Mouse (Mus musculus) heart, embryonic 14.5 days (tissue): Measurements from ENCODE around the gene Ankrd28. TPM values are rescaled to one million over a fixed set of nuclear protein-coding genes. Genes with fewer than 3 reads are reported as not detected.

Experiments used
- ATAC-seq: fragments of 200-750 bp; cut with Nextera tagmentation; 2 replicates; pipeline ENCODE4 v1.8.0; 2017; ENCODE audit warnings: low read depth, moderate TSS enrichment; ENCODE audit not compliant: insufficient number of reproducible peaks, insufficient read depth, low FRiP score
- H3K27ac ChIP-seq, 2 experiments: fragments of 200-500 bp in 1 of 2; fragments of 300-500 bp in 1 of 2; sonication (generic) in 1 of 2; replicated peaks in 1 of 2; 2 replicates each; pipeline ENCODE4 v1.5.1; 2012 to 2014; ENCODE audit warnings: low read depth in 2 of 2, low read length in 2 of 2, control low read depth in 1 of 2, mild to moderate bottlenecking in 1 of 2, mixed read lengths in 1 of 2; ENCODE audit not compliant: control insufficient read depth in 1 of 2, insufficient read depth in 1 of 2
- H3K27me3 ChIP-seq: fragments of 300-500 bp; sonication (generic); 2 replicates; pipeline ENCODE4 v1.6.1; 2014; ENCODE audit warnings: mild to moderate bottlenecking, low read length, control low read depth; ENCODE audit not compliant: control insufficient read depth, insufficient read depth
- H3K36me3 ChIP-seq: fragments of 300-500 bp; sonication (generic); 2 replicates; pipeline ENCODE4 v1.6.1; 2014; ENCODE audit warnings: mild to moderate bottlenecking, control low read depth, low read length, mixed read lengths; ENCODE audit not compliant: control insufficient read depth, insufficient read depth
- H3K4me1 ChIP-seq, 2 experiments: fragments of 200-500 bp in 1 of 2; fragments of 300-500 bp in 1 of 2; sonication (generic) in 1 of 2; 2 replicates each; pipeline ENCODE4 v1.6.1; 2012 to 2014; ENCODE audit warnings: low read length in 2 of 2, control low read depth in 1 of 2, mixed read lengths in 1 of 2; ENCODE audit not compliant: control insufficient read depth in 2 of 2, insufficient read depth in 2 of 2
- H3K4me2 ChIP-seq: fragments of 300-500 bp; sonication (generic); 2 replicates; pipeline ENCODE4 v1.6.1; 2014; ENCODE audit warnings: mild to moderate bottlenecking, low read length
- H3K4me3 ChIP-seq, 2 experiments: fragments of 200-500 bp in 1 of 2; fragments of 300-500 bp in 1 of 2; sonication (generic) in 1 of 2; 2 replicates each; pipeline ENCODE4 v1.5.1; 2012 to 2014; ENCODE audit warnings: low read length in 2 of 2, mild to moderate bottlenecking in 2 of 2, control low read depth in 1 of 2, low read depth in 1 of 2, moderate library complexity in 1 of 2; ENCODE audit not compliant: control insufficient read depth in 1 of 2, insufficient read depth in 1 of 2
- H3K9ac ChIP-seq: fragments of 300-500 bp; sonication (generic); 2 replicates; pipeline ENCODE4 v1.6.1; 2014; ENCODE audit warnings: mild to moderate bottlenecking, low read length
- H3K9me3 ChIP-seq: fragments of 300-500 bp; sonication (generic); 2 replicates; pipeline ENCODE4 v1.6.1; 2016; ENCODE audit warnings: low read length, control low read depth; ENCODE audit not compliant: control insufficient read depth
- WGBS: fragments of 180-500 bp; shearing (Covaris S2); extraction: QIAGEN DNeasy Blood & Tissue Kit; methylation state at CpG from one replicate; pipeline ENCODE4 v1.1.7; 2014; 5-methylcytosine and 5-hydroxymethylcytosine counted together
- polyA plus RNA-seq: library from polyadenylated mRNA; unstranded; fragments of >200 nt; fragmentation: Nextera tagmentation; extraction: Ambion mirVana; gene quantifications from 2 replicates; pipeline ENCODE4 v1.2.1, GENCODE M21; 2014

Gene Ankrd28
- polyA plus RNA-seq, 1 experiment from 2014 or later = 8.0 TPM

DNA sequence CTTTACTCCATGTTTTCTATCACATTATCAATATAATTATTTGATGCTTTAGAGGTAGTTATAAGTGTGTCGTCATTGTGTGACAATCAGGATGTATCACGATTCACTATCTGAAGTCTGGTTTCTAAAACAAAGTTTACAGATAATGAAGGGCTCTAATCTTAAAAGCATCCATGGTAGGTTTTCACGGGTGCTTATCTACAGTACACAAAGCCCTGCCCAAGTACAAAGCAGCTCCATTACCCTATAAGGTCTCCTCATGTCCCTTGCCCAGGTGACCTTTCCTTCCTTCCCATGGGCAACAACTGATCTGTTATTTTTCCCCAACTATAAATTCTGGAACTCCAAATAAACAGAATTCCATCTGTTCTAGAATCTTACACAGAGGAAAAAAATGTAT, 87.9 kb downstream of the Ankrd28 start:
- H3K4me3 ChIP-seq = no peak overlapping the region
- no peaks in the 10 kb centered on the region; a peak in 1 of 4 replicates for H3K4me1 ChIP-seq
- H3K9ac ChIP-seq = no peak overlapping the region
- H3K27me3 ChIP-seq = no peaks in the 10 kb centered on the region
- no peak overlapping the region for H3K27ac ChIP-seq
- H3K36me3 ChIP-seq = peaks cover 40% of the 10 kb centered on the region
- no peaks in the 10 kb centered on the region for H3K9me3 ChIP-seq
- no peak overlapping the region for H3K4me2 ChIP-seq
- ATAC-seq = no peak
- 14% methylated on average over 3 of the region's 3 CpGs for WGBS

DNA sequence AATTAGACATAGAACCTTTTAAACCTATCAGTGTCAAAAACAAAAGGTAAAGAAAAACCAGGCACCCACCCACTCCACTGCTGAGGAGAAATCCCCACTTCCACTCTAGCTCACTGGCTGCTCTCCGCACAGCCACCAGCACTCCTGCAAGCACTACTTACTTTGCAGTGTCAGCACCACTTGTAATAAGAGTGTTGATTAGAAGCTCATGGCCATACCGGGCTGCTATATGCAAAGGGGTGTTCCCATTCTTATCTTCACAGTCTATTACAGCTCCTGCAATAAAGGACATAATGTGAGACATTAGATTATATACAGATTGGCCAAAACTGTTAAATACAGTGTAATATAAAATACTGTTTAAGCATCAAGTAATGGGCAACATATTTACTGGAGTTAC, 95.6 kb downstream of the Ankrd28 start:
- no peak overlapping the region for H3K27ac ChIP-seq
- 17% methylated on average over 2 of the region's 2 CpGs for WGBS
- peaks cover 15% of the 10 kb centered on the region for H3K36me3 ChIP-seq
- H3K4me2 ChIP-seq = no peak overlapping the region
- H3K4me3 ChIP-seq = no peak overlapping the region
- H3K27me3 ChIP-seq = no peaks in the 10 kb centered on the region
- no peaks in the 10 kb centered on the region for H3K9me3 ChIP-seq
- no peak overlapping the region for H3K9ac ChIP-seq
- no peak for ATAC-seq
- H3K4me1 ChIP-seq = peaks cover 0 to 3% of the 10 kb centered on the region in 2 experiments; a peak in 1 of 4 replicates

DNA sequence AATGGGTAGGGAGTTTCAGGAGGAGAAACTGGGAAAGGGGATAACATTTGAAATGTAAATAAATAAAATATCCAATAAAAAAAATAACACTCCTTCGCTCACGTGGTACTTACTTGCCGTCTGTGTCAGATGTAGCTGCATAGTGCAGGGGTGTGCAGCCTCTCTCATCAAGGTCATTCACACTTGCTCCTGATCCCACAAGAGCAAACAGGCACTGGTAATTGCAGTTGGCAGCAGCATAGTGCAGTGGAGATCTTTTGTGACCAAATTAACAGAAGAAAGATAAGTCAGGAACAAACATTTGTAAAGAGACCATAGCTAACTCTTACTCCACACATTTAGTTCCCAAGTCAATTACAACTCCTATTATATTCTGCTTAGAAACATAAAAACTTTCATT, 102.9 kb downstream of the Ankrd28 start:
- Histone ChIP-seq H3K4me1 (peaks cover 0 to 3% of the 10 kb centered on the region in 2 experiments; a peak in 1 of 4 replicates), H3K27ac (peak overlapping the region in 1 of 2 experiments; percentile 33; a peak in 1 of 4 replicates), H3K27me3 (no peaks in the 10 kb centered on the region), H3K4me2 (no peak overlapping the region), H3K36me3 (peaks cover 27% of the 10 kb centered on the region), H3K9me3 (no peaks in the 10 kb centered on the region), H3K9ac (no peak overlapping the region), H3K4me3 (no peak overlapping the region)
- ATAC-seq = no peak
- 50% methylated on average over 3 of the region's 3 CpGs for whole genome bisulfite sequencing

DNA sequence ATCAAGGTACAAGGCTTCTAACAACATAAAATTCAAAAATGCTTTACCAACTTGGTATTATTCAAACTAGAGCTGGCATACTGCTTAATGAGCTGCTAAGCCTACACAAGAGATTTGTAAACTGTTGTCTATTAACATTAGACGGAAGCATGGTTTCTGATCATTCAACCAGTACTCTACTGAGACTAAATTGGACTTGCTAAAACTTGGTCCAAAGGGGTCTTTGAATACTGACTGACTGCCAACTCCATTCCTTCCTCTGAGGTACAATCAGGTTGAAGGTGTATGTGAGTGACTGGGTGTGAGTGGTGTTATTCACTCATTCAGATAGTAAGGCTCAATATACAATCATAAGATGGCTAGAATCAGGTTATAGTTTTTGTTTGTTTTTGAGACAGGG, 107.7 kb downstream of the Ankrd28 start:
- WGBS = 93% methylated on average over 1 of the region's 1 CpGs
- peaks cover 51% of the 10 kb centered on the region for H3K36me3 ChIP-seq
- no peak overlapping the region for H3K9ac ChIP-seq
- no peak for ATAC-seq
- no peaks in the 10 kb centered on the region; a peak in 1 of 4 replicates for H3K4me1 ChIP-seq
- no peaks in the 10 kb centered on the region for H3K9me3 ChIP-seq
- H3K27ac ChIP-seq = no peak overlapping the region
- H3K27me3 ChIP-seq = no peaks in the 10 kb centered on the region
- no peak overlapping the region for H3K4me3 ChIP-seq
- H3K4me2 ChIP-seq = no peak overlapping the region

DNA sequence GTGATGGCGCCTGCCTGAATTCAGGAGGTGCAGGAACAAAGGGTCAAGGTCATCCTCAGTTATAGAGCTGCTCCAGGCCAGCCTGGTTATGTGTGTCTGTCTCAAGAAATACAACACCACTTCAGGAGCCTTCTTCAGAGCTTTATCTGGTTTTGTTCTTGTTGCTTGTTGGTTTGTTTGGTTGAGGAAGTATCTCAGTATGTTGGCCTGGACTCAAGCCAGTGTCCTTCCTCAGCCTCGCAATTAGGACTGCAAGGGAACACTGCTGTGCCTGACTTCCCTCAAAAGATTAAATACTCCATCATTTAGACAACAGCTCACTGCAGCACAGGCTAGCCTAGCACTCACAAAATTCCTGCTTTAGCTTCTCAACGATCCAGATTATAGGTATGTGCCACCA, 109.2 kb downstream of the Ankrd28 start:
- no peak for ATAC-seq
- H3K27me3 ChIP-seq = no peaks in the 10 kb centered on the region
- no peak overlapping the region for H3K9ac ChIP-seq
- WGBS = 75% methylated on average over 3 of the region's 3 CpGs
- H3K27ac ChIP-seq = no peak overlapping the region
- H3K4me3 ChIP-seq = no peak overlapping the region
- H3K4me2 ChIP-seq = no peak overlapping the region
- H3K9me3 ChIP-seq = no peaks in the 10 kb centered on the region
- peaks cover 52% of the 10 kb centered on the region for H3K36me3 ChIP-seq
- H3K4me1 ChIP-seq = no peaks in the 10 kb centered on the region

DNA sequence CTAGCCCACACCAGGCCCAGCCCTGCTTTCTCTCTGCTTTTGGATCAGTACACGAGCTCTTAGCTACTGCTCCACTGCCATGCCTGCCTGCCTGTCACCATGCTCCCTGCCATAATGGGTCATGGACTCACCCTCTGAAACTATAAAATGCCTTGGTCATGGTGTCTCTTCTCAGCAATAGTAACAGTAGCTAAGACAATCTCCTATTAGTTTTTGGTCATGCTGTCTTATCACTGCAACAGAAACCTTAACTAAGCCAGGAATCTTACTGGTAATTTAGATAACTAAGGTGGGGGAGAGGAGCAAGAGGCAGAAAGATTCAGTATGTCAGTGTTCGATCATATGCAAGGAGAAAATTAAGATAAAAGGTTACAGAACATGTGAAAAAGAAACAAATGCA, 112.1 kb downstream of the Ankrd28 start:
- no peaks in the 10 kb centered on the region for H3K27me3 ChIP-seq
- H3K4me2 ChIP-seq = no peak overlapping the region
- no peak overlapping the region for H3K9ac ChIP-seq
- H3K27ac ChIP-seq = no peak overlapping the region
- H3K4me1 ChIP-seq = no peaks in the 10 kb centered on the region
- no peaks in the 10 kb centered on the region for H3K9me3 ChIP-seq
- H3K36me3 ChIP-seq = peaks cover 63% of the 10 kb centered on the region
- no peak for ATAC-seq
- no peak overlapping the region for H3K4me3 ChIP-seq
- 81% methylated on average over 2 of the region's 2 CpGs for WGBS

DNA sequence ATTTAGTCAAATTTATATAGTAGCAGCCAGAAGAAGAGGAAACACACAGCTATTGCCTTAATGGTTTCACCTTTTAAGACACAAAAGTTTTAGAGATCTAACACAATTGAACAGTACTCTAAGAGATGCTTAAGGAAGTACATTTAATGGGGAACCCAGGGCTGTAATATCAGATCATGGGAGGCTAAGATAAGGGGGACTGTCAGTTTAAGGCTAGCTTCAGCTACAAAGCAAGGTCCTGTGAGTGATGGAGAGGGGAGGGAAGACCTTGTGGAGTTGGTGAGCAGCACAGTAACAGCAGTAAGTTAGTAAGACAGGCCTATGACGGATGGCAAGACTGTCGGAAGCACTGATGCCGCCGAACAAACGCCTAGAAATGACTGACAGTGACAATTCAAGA, 113.1 kb downstream of the Ankrd28 start:
- WGBS = 91% methylated on average over 5 of the region's 5 CpGs
- H3K4me2 ChIP-seq = no peak overlapping the region
- ATAC-seq = no peak
- no peaks in the 10 kb centered on the region for H3K9me3 ChIP-seq
- no peak overlapping the region for H3K4me3 ChIP-seq
- peaks cover 64% of the 10 kb centered on the region for H3K36me3 ChIP-seq
- no peak overlapping the region for H3K27ac ChIP-seq
- H3K4me1 ChIP-seq = no peaks in the 10 kb centered on the region
- no peaks in the 10 kb centered on the region for H3K27me3 ChIP-seq
- no peak overlapping the region for H3K9ac ChIP-seq

DNA sequence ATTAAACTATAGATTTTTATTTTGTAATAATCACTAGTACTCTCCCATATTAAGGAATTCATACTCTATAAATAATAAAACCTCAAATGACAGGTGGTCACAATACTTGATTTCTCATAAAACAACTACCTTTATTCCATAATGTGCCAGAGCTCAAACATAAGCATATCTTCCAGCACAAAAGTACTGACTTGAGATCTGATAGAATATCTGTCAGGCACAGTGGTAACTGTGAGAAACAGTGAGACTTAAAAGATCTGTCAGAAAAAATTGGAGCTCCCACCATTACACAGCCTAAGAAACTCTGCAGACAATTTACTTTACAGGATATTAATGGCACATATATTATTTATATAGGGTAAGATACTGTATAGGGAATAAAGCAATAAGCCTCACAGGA, 114.8 kb downstream of the Ankrd28 start:
- ATAC-seq = no peak
- Histone ChIP-seq H3K27ac (no peak overlapping the region), H3K27me3 (no peaks in the 10 kb centered on the region), H3K4me3 (no peak overlapping the region), H3K9me3 (no peaks in the 10 kb centered on the region), H3K9ac (no peak overlapping the region), H3K4me1 (no peaks in the 10 kb centered on the region), H3K4me2 (no peak overlapping the region), H3K36me3 (peaks cover 68% of the 10 kb centered on the region)
